Mouse (Mus musculus): ENCODE results near the gene Cbarp. TPM values are rescaled to one million over a fixed set of nuclear protein-coding genes. Genes with fewer than 3 reads are reported as not detected.
A peak's percentile ranks its signal among the peaks of the same experiment; 100 is the strongest.

The Cbarp gene
- 2.8 and 5.9 TPM in 2 replicates for total RNA-seq (2014; rRNA removed; ENCODE audit: low replicate concordance)
- 1.0 and 1.1 TPM in 2 replicates for polyA plus RNA-seq (2015; fragmentation: Nextera tagmentation; extraction: Ambion mirVana)

GRCm38 (mm10) chr10:80140666-80141035 lies at the start of gene Cbarp:
Cbarp (minus strand) TSS chr10:80140835.
- 79% methylated on average over 10 of the region's 10 CpGs for WGBS
- DNase-seq (ENCODE audit: low spot score) = no peak
- TF ChIP-seq EP300 (IDR thresholded peaks at IDR 0.05; ENCODE audit: low read depth) (no peak), CTCF (IDR thresholded peaks at IDR 0.05; ENCODE audit: low read depth) (no peak)

GRCm38 (mm10) chr10:80189999-80190398 lies 49.4 kb upstream of the Cbarp start:
- no peak for DNase-seq (ENCODE audit: low spot score)
- no peak overlapping the region for H3K27ac ChIP-seq (ENCODE audit: low read depth)
- H3K4me3 ChIP-seq (ENCODE audit: low read depth, low read length) = peak overlapping the region; percentile 44
- H3K4me2 ChIP-seq (ENCODE audit: low read depth, low read length) = peak overlapping the region; percentile 64
- H3K4me1 ChIP-seq (ENCODE audit: control insufficient read depth, insufficient read depth) = peaks cover 12% of the 10 kb centered on the region
- no peaks in the 10 kb centered on the region for H3K36me3 ChIP-seq (replicated peaks; ENCODE audit: control insufficient read depth, insufficient read depth, low read length)
- no peaks in the 10 kb centered on the region for H3K9me3 ChIP-seq (replicated peaks; ENCODE audit: control insufficient read depth, low read length)
- peaks cover 54% of the 10 kb centered on the region for H3K27me3 ChIP-seq (ENCODE audit: control insufficient read depth, insufficient read depth, low read length)
- no peak for ATAC-seq (ENCODE audit: insufficient read depth, low read depth)
- TF ChIP-seq CTCF (IDR thresholded peaks at IDR 0.05; ENCODE audit: low read depth) (no peak), EP300 (IDR thresholded peaks at IDR 0.05; ENCODE audit: low read depth) (no peak)
- peak overlapping the region; percentile 45; the same call in 1 of the 2 replicates for H3K9ac ChIP-seq (replicated peaks; ENCODE audit: low read depth, low read length)
- 10% methylated on average over 21 of the region's 21 CpGs for WGBS

More at GRCm38 (mm10) chr10:80140666-80141035, at the start of gene Cbarp:
- Histone ChIP-seq H3K27ac (ENCODE audit: low read depth) (peak within 1 kb of the TSS; percentile 81), H3K4me2 (ENCODE audit: low read depth, low read length) (peak within 1 kb of the TSS; percentile 99), H3K4me1 (ENCODE audit: control insufficient read depth, insufficient read depth) (peaks cover 27% of the 10 kb centered on the region), H3K9ac (replicated peaks; ENCODE audit: low read depth, low read length) (no peak within 1 kb of the TSS; the same call in 1 of the 2 replicates), H3K27me3 (ENCODE audit: control insufficient read depth, insufficient read depth, low read length) (peaks cover 22% of the 10 kb centered on the region; the same call in 1 of the 2 replicates), H3K9me3 (replicated peaks; ENCODE audit: control insufficient read depth, low read length) (no peaks in the 10 kb centered on the region), H3K36me3 (replicated peaks; ENCODE audit: control insufficient read depth, insufficient read depth, low read length) (peaks cover 24% of the 10 kb centered on the region), H3K4me3 (ENCODE audit: low read depth, low read length) (peak within 1 kb of the TSS; percentile 64)
- ATAC-seq (ENCODE audit: insufficient read depth, low read depth) = no peak

- Histone ChIP-seq H3K9me3 (replicated peaks; ENCODE audit: control insufficient read depth, low read length) (no peaks in the 10 kb centered on the region), H3K9ac (replicated peaks; ENCODE audit: low read depth, low read length) (no peak overlapping the region), H3K4me3 (ENCODE audit: low read depth, low read length) (no peak overlapping the region), H3K36me3 (replicated peaks; ENCODE audit: control insufficient read depth, insufficient read depth, low read length) (no peaks in the 10 kb centered on the region), H3K27me3 (ENCODE audit: control insufficient read depth, insufficient read depth, low read length) (peaks cover 54% of the 10 kb centered on the region), H3K27ac (ENCODE audit: low read depth) (no peak overlapping the region), H3K4me1 (ENCODE audit: control insufficient read depth, insufficient read depth) (peaks cover 12% of the 10 kb centered on the region), H3K4me2 (ENCODE audit: low read depth, low read length) (no peak overlapping the region)
- ATAC-seq (ENCODE audit: insufficient read depth, low read depth) = no peak
- 86% methylated on average over 15 of the region's 15 CpGs for WGBS
- TF ChIP-seq CTCF (IDR thresholded peaks at IDR 0.05; ENCODE audit: low read depth) (no peak), EP300 (IDR thresholded peaks at IDR 0.05; ENCODE audit: low read depth) (no peak)
- DNase-seq (ENCODE audit: low spot score) = no peak
These were observed 47.9 kb upstream of the Cbarp start for GRCm38 (mm10) chr10:80188453-80189024.

- no peak overlapping the region for H3K4me2 ChIP-seq (ENCODE audit: low read depth, low read length)
- no peak for DNase-seq (ENCODE audit: low spot score)
- 87% methylated on average over 10 of the region's 10 CpGs for WGBS
- H3K9ac ChIP-seq (replicated peaks; ENCODE audit: low read depth, low read length) = no peak overlapping the region
- no peaks in the 10 kb centered on the region for H3K36me3 ChIP-seq (replicated peaks; ENCODE audit: control insufficient read depth, insufficient read depth, low read length)
- H3K27me3 ChIP-seq (ENCODE audit: control insufficient read depth, insufficient read depth, low read length) = peaks cover 53% of the 10 kb centered on the region
- no peak overlapping the region for H3K4me3 ChIP-seq (ENCODE audit: low read depth, low read length)
- no peak for TF ChIP-seq CTCF (IDR thresholded peaks at IDR 0.05; ENCODE audit: low read depth)
- peaks cover 12% of the 10 kb centered on the region for H3K4me1 ChIP-seq (ENCODE audit: control insufficient read depth, insufficient read depth)
- ATAC-seq (ENCODE audit: insufficient read depth, low read depth) = no peak
- H3K27ac ChIP-seq (ENCODE audit: low read depth) = no peak overlapping the region
- no peaks in the 10 kb centered on the region for H3K9me3 ChIP-seq (replicated peaks; ENCODE audit: control insufficient read depth, low read length)
These were observed 47.1 kb upstream of the Cbarp start for GRCm38 (mm10) chr10:80187739-80188138.

GRCm38 (mm10) chr10:80186649-80187048 lies 46.0 kb upstream of the Cbarp start:
- Histone ChIP-seq H3K4me2 (ENCODE audit: low read depth, low read length) (no peak overlapping the region), H3K27ac (ENCODE audit: low read depth) (no peak overlapping the region), H3K27me3 (ENCODE audit: control insufficient read depth, insufficient read depth, low read length) (peaks cover 42% of the 10 kb centered on the region), H3K9ac (replicated peaks; ENCODE audit: low read depth, low read length) (no peak overlapping the region), H3K4me3 (ENCODE audit: low read depth, low read length) (no peak overlapping the region), H3K36me3 (replicated peaks; ENCODE audit: control insufficient read depth, insufficient read depth, low read length) (no peaks in the 10 kb centered on the region), H3K9me3 (replicated peaks; ENCODE audit: control insufficient read depth, low read length) (no peaks in the 10 kb centered on the region), H3K4me1 (ENCODE audit: control insufficient read depth, insufficient read depth) (peaks cover 12% of the 10 kb centered on the region)
- TF ChIP-seq EP300 (IDR thresholded peaks at IDR 0.05; ENCODE audit: low read depth) (no peak), CTCF (IDR thresholded peaks at IDR 0.05; ENCODE audit: low read depth) (no peak)
- DNase-seq (ENCODE audit: low spot score) (no peak), ATAC-seq (ENCODE audit: insufficient read depth, low read depth) (no peak)
- WGBS = 49% methylated on average over 27 of the region's 27 CpGs

GRCm38 (mm10) chr10:80182547-80182946 lies 41.9 kb upstream of the Cbarp start:
- Histone ChIP-seq H3K27ac (ENCODE audit: low read depth) (no peak overlapping the region), H3K27me3 (ENCODE audit: control insufficient read depth, insufficient read depth, low read length) (peaks cover 19% of the 10 kb centered on the region), H3K4me2 (ENCODE audit: low read depth, low read length) (no peak overlapping the region), H3K9me3 (replicated peaks; ENCODE audit: control insufficient read depth, low read length) (no peaks in the 10 kb centered on the region), H3K4me3 (ENCODE audit: low read depth, low read length) (no peak overlapping the region), H3K4me1 (ENCODE audit: control insufficient read depth, insufficient read depth) (no peaks in the 10 kb centered on the region), H3K36me3 (replicated peaks; ENCODE audit: control insufficient read depth, insufficient read depth, low read length) (no peaks in the 10 kb centered on the region), H3K9ac (replicated peaks; ENCODE audit: low read depth, low read length) (no peak overlapping the region)
- TF ChIP-seq CTCF (IDR thresholded peaks at IDR 0.05; ENCODE audit: low read depth) (no peak), EP300 (IDR thresholded peaks at IDR 0.05; ENCODE audit: low read depth) (no peak)
- ATAC-seq (ENCODE audit: insufficient read depth, low read depth) (no peak), DNase-seq (ENCODE audit: low spot score) (no peak)
- WGBS = 90% methylated on average over 7 of the region's 7 CpGs
